Mouse (Mus musculus) embryonic fibroblast, embryonic 13.5 days (primary cell): ENCODE results near the gene Mmp20. TPM values are rescaled to one million over a fixed set of nuclear protein-coding genes. Genes with fewer than 3 reads are reported as not detected.
A peak's percentile ranks its signal among the peaks of the same experiment; 100 is the strongest.

Experiments
- H3K27ac ChIP-seq: 2 replicates; pipeline ENCODE4 v1.5.1; 2012; ENCODE audit warnings: low read length, control low read depth, inconsistent platforms; ENCODE audit not compliant: insufficient read depth
- H3K4me1 ChIP-seq: 2 replicates; pipeline ENCODE4 v1.6.1; 2011; ENCODE audit warnings: low read length; ENCODE audit not compliant: control insufficient read depth, insufficient read depth
- H3K4me3 ChIP-seq: 2 replicates; pipeline ENCODE4 v1.5.1; 2011; ENCODE audit warnings: mild to moderate bottlenecking, control low read depth, low read length; ENCODE audit not compliant: insufficient read depth
- CTCF ChIP-seq: IDR thresholded peaks from 2 replicates; pipeline ENCODE4 v1.5.1; 2011; ENCODE audit warnings: mild to moderate bottlenecking, control low read depth, low read length, moderate library complexity, borderline replicate concordance; ENCODE audit not compliant: insufficient read depth
- POLR2A ChIP-seq: IDR thresholded peaks from 2 replicates; pipeline ENCODE4 v1.6.1; 2011; ENCODE audit warnings: low read depth, mild to moderate bottlenecking, control low read depth, low read length, moderate library complexity
- polyA plus RNA-seq: library from polyadenylated mRNA; stranded (reverse); fragments of >200 nt; gene quantifications from 2 replicates; pipeline ENCODE4 v1.2.4, GENCODE M21; 2011; ENCODE audit warnings: low read depth; ENCODE audit not compliant: missing spikeins, insufficient read length

Mmp20 gene
- not detected in 2 replicates for polyA plus RNA-seq

DNA sequence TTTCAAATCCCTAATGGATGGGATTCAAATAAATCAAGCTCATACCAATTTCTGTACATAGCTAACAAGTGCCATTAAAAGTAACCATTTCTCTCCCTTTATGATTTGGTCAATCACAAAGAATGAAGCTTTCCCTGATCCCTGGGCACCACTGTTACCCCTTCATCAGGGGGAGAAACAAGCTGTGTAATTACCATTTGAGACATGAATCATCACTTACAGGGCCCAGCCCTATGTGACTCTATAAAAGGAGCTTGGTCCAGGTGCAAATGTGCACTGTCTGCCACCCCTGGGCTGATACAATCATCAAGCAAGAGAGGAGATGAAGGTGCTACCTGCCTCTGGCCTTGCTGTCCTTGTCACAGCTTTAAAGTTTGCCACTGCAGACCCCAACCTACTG, at the start of gene Mmp20:
Gene Mmp20 (plus strand): TSS at position 301 of the 400 bp plus-strand sequence.
- Histone ChIP-seq H3K4me3 (no peak within 1 kb of the TSS), H3K4me1 (no peaks in the 10 kb centered on the region), H3K27ac (no peak within 1 kb of the TSS)
- TF ChIP-seq CTCF, result no peak
- TF ChIP-seq POLR2A, result no peak

DNA sequence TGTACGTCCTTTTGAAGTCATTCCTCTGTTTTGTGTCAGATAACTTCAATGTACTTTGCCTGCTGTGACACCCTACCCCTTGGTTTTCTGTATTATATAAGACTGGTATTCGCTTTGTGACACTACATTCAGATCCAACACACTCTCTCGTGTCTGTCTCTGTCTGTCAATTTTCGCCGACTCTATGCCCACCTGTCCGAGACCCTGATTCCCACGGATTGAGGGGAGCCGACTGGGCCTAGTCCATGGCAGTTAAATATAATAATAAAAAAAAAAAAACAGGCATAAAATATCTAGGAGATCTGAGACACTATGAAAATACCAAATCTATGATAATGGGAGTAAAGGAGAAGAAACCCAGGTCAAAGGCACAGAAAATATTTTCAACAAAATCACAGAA, 38.0 kb upstream of the Mmp20 start:
- TF ChIP-seq CTCF (no peak), POLR2A (no peak)
- no peak overlapping the region for H3K4me3 ChIP-seq
- H3K4me1 ChIP-seq, result 0 out of 2 replicates have a peak, but pooled peaks cover 3% of the 10 kb centered on the region
- H3K27ac ChIP-seq, result no peak overlapping the region

DNA sequence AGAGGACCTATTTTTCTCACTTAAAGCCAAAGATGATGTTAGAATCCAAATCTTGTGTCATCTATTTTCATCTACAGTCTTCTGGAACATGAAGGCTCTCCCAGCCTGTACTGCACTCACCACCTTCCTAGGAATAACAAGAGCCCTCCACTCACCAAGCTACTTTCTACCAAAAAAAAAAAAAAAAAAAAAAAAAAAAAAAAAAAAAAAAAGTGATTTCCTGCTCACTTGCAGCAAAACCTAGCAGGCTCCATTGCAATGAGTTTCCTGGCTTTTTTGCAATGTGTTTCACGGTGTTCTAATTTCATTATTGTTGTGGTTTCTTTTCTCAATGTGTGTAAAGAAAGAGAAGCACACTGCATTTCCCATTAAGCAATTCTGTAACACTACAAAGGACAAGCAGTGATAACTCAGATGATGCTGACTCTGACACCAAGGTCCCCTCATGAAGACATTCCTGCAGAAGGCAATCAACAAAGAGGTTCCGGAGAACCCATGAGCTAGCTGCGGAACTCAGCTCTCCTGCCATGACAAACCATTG, 34.7 kb upstream of the Mmp20 start:
- no peak overlapping the region for H3K4me3 ChIP-seq
- TF ChIP-seq POLR2A (no peak), CTCF (no peak)
- 0 out of 2 replicates have a peak, but pooled peaks cover 3% of the 10 kb centered on the region for H3K4me1 ChIP-seq
- no peak overlapping the region for H3K27ac ChIP-seq

DNA sequence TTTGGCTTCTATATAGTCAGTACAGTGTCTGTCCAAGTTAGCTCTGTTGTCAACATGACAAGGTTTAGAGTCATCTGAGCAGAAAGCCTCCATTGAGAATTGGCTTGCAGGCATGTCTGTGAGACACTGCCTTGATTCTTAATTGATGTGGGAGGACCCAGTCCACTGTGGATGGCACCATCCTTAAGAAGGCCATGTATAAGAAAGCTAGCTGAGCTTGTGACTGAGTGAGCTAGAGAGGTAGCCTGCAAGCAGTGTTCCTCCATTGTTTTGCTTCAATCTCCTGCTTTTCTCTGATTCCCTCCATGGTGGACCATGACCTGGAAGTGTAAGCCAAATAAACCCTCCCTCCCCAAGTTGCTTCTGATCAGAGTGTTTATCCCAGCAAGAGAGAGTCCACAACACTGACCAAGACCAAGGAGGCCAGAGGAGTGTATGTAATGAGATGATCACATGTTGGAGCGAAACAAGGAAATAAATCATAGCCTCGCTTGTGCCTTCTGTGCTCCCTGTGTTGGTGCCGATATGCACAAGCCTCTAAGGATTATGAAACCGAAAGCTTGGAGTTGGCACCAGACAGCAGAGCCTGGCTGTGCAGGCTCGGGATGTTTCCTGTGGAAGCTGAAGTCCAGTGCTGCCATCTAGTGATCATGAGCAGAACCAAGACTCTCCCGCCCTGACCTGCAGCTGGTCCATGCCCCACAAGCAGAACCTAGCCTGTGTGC, 33.1 kb upstream of the Mmp20 start:
- Histone ChIP-seq H3K4me1 (0 out of 2 replicates have a peak, but pooled peaks cover 3% of the 10 kb centered on the region), H3K27ac (no peak overlapping the region), H3K4me3 (peak overlapping the region; percentile 36)
- TF ChIP-seq CTCF, result peak; percentile 84
- TF ChIP-seq POLR2A, result no peak

DNA sequence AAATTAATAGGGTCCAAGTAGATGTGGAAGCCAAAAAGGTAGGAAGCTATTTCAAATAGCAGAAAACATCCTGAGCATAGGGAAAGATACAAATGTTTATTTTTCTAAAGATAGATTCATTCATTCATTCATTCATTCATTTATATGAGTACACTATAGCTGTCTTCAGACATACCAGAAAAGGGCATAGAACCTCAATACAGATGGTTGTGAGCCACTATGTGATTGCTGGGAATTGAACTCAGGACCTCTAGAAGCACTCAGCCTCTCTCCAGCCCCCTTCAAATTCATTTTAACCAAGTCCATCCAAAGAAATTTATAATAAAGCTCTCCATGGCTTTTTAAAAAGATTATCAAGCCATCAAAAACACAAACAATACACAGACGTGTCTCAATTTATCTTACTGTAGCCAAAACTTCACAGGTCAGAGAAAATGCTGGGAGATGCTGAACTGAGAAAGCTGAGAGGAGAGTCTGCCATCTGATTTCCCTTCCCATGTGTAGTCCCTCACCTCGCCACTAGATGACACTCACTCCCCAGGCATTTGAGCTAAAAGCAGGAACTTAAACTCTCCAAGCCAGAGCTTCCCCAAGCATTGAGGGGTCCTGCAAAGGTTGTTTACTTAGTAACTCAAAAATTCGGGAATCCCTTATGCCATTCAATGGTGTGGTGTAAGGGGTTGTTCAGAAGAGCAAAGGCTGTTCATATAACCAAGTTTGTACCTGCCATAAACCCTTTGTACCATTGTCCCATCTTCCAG, 24.9 kb upstream of the Mmp20 start:
- TF ChIP-seq CTCF, result peak; percentile 50; the same call in 1 of the 2 replicates
- no peak for TF ChIP-seq POLR2A
- Histone ChIP-seq H3K4me3 (no peak overlapping the region), H3K27ac (no peak overlapping the region), H3K4me1 (no peaks in the 10 kb centered on the region)

DNA sequence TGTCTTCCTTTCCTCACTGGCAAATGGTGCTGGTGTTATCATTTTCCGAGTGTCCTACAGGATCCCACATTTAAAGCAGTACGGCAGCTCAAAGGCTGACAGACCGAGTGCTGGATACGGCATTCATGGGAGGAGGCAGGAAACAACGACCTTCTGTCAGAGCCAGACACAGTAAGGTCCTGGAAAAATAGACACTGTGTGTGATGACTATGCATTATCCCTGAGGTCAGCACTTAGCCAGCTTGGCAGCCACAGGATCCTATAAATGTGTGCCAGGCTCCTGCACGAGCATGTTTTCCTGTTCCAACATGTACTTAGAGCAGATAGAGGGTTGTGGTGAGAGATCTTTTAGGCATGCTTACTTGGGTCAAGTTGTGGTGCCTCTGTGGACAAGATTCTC, 24.0 kb upstream of the Mmp20 start:
- H3K4me3 ChIP-seq, result no peak overlapping the region
- no peaks in the 10 kb centered on the region for H3K4me1 ChIP-seq
- no peak overlapping the region for H3K27ac ChIP-seq
- TF ChIP-seq POLR2A (no peak), CTCF (no peak)

DNA sequence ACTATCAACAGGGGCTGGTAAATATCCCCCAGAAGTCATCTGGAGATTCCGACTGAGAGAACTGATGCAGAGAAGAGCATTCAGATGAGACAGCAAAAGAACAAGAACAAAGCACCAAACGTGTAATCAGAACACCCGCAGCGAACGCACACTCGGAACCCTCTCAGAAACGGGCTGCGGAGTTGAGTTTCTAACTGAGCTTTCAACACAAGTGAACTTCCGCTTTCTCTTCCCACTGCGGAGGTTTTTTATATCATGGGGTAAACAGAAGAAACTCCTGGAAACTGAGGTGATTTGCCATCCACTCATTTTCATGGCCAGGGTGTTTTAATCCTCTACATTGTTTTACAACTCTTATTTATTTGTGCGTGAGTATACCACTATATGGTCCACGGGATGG, 22.4 kb upstream of the Mmp20 start:
- Histone ChIP-seq H3K4me3 (no peak overlapping the region), H3K4me1 (no peaks in the 10 kb centered on the region), H3K27ac (no peak overlapping the region)
- TF ChIP-seq CTCF (no peak), POLR2A (no peak)

DNA sequence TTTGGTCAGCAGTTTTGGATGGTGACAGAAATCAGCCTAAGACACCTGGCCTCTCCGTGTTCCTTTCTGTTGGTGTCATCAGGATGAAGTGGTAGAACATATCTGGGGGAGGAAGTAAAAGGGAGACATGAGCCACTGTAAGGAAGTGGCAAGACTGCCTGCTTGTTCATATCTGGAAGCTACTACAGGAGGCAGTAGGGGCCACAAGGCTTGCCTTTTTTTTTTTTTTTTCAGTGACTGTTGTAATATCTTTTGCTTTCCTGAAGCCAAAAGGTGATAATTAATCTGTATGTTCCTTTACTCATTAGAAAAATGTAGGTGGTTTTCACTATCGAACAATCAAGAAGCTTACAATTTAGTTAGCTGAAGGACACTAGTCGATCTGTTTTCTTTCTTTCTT, 5.4 kb upstream of the Mmp20 start:
- no peak for TF ChIP-seq CTCF
- no peak for TF ChIP-seq POLR2A
- Histone ChIP-seq H3K4me1 (no peaks in the 10 kb centered on the region), H3K27ac (no peak overlapping the region), H3K4me3 (no peak overlapping the region)

DNA sequence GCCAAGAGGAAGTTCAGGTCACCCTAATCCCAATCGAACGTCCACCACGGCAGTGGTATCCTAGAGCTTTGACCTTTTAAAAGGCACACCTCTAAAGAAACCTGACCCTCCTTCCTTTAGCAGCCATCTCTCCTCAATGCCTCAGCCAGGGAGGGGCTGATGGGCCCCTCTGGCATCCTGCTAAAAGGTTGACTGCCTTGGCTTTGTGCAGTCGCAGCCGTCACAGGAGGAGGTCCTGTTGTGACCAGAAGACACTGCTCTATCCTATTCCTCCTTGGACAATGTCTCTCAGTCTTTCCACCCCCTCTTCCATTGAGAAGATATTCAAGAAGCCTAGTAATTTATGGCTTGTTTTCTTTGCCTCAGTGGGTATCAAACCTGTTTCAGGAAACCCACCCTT, 5.9 kb downstream of the Mmp20 start:
- Histone ChIP-seq H3K4me1 (no peaks in the 10 kb centered on the region), H3K27ac (no peak overlapping the region), H3K4me3 (no peak overlapping the region)
- no peak for TF ChIP-seq POLR2A
- no peak for TF ChIP-seq CTCF

DNA sequence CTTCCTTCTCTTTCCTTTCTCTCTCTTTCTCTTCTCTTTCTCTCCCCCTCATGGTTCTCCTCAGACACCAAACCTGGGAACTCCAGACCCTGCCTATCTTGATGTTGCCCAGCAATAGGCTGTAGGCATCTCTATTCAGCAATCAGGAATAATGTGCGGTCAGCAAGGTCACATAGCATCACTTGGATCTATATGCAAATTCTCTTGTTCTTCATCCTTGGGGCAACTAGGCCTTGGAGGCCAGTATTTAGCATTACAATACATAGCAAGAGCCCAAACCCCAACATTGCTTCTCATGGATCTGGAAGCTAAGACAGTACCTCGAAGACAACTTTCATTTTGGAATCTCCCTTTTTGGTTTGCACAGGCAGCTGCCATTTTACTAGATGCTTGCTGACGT, 19.9 kb downstream of the Mmp20 start:
- Histone ChIP-seq H3K4me3 (no peak overlapping the region), H3K4me1 (no peaks in the 10 kb centered on the region), H3K27ac (no peak overlapping the region)
- TF ChIP-seq CTCF, result no peak
